Mouse (Mus musculus) mouse embryonic stem cell (cell line): ENCODE measurements around the gene Ywhaq.
"Not testable (repeated sequence)": the region's sequence is repeated elsewhere in the genome, so short reads cannot be mapped to it uniquely, and the experiment has no call there.

ENCODE experiments used
- in situ Hi-C, 2 experiments: fragments of 300-500 bp; cut with MboI; formaldehyde crosslinking; loops; 1 replicate in 1 of 2; 3 replicates in 1 of 2; pipeline ENCODE4 v1.14.3; 2019 to 2020; ENCODE audit warnings: low sequenced_read_pairs in 2 of 2, low pct_unique_long_range_greater_than_20kb in 1 of 2, mixed read lengths in 1 of 2; ENCODE audit not compliant: unreplicated experiment in 1 of 2

Ywhaq gene

DNA sequence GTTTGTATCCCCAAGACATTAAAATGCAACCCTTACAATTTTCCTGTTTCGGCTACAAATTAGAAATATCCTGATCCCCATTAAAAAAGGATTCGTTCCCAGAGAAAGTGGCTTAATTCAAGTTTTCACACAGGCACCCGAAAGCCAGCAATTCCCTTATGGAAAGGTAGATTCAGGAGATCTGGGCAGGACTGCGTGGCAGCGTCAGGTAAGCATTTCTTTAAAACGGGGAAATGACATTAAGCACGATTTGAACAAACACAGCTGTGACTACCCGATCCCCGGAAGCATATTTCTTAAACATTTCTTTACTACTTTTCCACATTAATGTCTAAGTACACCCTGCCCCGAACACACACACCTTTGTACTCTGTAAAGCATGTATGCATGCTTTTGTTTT is 646 bp upstream of the Ywhaq start:
- in situ Hi-C loops = no loop called here

DNA sequence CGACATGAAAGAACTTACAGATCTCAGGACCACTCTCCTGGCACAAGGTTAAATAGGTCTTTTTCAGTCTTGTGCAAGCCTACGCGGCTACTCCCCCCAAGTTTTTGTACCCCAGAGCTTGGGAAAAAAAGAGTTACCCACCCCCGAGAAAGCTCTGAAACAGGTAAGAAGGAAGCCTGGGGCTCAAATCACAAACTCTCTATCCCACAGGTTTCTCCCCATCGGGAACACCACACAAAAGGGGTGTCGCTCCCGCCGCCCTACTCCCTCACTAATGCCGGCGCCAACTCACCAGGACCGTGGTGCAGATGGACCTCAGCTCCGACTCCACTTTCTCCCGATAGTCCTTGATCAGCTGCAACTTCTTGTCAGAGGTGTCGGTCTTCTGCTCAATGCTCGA is 931 bp downstream of the Ywhaq start:
- in situ Hi-C loops = no loop called here

DNA sequence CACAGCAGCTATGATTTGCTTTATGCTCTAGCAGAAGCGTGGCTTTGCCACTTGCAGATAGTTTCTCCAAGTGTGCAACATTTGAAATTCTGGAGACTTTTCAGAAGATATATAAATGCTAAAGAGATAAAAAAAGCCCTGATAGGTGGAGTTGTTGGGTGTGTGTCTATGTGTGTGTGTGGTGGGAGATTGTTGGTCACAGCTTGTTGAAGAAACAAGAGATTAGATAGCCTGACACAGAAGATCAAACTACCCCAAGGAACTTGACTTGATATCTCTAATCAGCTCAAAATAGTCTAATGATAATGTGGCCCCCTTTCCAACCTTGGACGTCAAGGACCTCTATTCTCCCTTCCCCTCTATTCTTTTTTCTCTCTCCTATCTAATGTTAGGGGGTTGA is 6.8 kb downstream of the Ywhaq start:
- in situ Hi-C loops = no loop called here

DNA sequence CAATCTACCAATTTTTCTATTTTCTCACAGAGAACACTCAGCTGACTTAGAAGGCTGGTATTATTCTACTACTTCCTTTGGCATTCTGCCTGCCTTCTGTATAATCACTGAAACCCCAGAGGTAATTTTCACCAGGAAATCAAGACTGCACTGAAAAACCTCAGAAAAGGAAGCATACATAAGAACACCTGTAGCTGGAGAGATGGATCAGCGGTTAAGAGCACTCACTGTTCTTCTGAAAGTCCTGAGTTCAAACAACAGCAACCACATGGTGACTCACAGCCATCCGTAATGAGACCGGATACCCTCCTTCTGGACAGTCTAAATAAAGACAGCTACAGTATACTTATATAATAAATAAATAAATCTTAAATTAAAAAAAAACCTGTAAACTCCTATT is 7.8 kb downstream of the Ywhaq start:
- in situ Hi-C loops = no loop called here

DNA sequence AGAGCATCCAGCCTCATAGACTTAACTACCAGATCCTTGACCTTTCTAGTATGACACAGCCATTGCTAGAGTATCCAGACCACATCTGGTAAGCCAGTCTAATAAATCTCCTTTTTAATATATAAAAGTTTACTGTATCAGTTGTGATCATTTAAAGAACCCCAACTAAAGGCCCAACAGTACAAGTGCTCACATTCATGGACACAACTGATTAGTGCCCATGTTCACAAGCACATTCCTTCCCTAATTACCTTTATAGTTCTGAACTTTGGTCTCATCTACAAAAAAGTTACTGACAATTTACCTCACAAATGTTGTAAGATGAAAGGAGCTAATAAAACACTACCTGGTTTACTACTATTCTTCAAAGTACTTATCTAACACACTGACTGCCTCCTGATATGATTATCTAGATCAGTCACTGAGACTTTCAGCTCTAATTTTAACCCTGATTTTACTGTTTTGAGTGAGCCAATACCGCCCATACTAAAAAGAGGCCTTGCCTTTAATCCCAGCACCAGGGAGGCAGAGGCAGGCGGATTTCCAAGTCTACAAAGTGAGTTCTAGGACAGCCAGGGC is 8.6 kb downstream of the Ywhaq start:
- in situ Hi-C loops = no loop called here

DNA sequence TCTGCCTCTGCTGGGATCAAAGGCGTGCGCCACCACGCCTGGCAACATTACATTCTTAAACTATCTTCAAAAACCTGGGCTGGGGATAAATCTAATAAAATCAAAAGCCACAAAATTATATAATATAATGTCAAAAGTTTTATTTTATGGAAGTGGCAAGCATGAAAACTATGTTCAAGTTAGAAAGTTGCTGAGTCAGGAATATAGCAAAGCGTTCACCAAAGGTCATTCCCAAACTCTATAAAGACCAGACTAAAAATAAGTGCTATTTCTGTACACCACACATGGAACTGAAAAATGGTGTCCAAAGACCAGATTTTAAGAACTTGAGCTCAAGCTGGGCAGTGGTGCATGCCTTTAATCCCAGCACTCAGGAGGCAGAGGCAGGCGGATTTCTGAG is 14.7 kb downstream of the Ywhaq start:
- in situ Hi-C loops = no loop called here

DNA sequence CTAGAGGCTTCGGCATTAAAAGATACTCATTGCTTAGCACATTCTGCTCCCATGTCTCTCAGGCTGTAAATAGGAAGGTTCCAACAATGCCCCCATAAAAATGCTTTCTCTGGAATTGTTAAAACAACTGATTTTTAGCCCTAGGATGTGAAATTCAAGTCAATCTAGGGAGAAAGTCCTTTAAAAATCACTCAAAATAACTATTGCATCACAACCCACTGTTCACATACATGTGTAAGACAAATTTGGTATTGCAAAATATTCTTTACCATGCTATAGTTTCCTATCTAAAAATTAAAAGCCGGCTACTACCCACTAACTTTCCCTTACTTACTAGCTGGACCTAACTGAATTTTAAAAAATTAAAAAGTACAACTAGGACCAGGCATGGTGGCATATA is 31.2 kb downstream of the Ywhaq start:
- in situ Hi-C loops = no loop called here

DNA sequence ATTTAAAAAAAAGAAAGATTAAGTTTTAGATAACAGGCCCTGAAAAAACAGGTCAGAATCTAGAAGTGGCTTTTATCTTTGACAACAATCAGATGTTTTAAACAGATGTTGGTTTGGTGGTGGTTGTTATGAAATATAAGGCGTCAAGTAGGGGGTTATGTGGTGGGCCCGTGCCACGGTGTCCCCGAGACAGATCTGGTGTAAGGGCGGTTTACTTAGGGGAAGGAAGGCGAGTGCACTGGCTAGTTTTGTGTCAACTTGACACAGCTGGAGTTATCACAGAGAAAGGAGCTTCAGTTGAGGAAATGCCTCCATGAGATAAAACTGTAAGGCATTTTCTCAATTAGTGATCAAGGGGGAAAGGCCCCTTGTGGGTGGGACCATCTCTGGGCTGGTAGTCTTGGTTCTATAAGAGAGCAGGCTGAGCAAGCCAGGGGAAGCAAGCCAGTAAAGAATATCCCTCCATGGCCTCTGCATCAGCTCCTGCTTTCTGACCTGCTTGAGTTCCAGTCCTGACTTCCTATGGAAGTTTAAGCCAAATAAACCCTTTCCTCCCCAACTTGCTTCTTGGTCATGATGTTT is 38.6 kb downstream of the Ywhaq start:
- in situ Hi-C loops = not testable (repeated sequence)

DNA sequence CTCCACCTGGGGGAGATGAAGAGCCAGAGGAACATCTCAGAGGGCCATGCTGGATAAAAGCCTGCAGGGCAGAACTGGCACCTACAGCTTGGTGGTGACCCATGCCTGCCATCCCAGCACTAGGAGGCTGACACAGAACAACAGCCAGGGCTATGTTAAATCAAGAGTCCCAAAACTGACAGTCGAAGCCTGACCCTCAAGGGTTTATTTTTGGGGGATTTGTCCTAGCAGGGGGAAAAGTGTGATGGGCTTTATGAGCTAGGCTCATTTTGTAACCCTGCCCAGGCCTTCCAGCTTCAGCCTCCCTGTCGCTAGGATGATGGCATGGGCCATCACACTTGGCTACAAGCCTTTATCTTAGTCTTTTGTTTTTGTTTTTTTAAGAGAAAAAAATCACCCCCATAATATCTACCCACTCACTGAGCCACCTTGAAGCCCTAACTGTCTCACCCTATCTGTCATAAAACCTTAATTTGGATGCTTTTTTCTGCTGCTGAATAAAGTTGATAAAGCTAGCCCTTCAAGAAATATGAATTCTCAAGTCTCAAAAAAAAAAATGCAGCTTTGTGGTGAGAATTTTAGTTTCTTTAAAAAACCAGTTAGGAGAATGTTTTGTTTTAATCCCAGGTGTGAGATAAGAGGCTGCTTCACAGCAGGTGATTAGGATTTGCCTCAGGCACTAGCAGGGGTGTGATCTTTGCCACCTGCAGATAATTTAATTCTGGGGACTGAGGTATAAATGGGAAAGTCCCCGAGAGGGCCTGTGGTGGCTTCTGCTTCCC is 41.9 kb downstream of the Ywhaq start:
- in situ Hi-C loops = no loop called here

DNA sequence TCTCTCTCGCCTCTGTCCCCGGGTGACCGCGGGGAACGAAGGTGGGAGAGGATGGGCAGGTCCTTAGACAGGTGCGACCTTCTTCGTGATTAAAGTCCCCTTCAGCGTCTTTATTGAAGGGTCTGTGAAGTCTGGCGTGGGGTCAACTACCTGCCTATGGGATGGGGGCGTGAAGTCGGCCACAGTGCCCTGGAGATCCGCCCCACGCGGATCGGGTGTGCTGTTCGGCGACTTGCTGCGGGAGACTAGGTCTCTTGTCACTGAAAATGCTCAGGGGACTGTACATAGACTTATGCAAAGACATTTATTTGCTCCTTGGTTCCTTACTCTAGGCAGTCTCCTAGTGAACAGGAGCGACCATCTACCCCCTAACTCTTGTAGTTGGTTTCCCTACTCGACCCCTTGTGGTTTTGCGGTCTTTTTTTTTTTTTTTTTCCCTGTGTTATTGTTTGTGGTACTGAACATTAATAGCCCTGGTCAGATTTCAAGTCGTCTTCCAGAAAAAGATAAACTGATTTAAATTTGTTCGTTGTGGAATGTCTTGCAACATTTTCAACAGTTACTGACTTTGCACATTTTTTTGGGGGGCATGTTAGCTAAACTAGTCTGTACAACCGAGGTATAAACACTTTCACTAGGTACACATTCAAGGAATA is 43.5 kb downstream of the Ywhaq start:
- in situ Hi-C loops = no loop called here

DNA sequence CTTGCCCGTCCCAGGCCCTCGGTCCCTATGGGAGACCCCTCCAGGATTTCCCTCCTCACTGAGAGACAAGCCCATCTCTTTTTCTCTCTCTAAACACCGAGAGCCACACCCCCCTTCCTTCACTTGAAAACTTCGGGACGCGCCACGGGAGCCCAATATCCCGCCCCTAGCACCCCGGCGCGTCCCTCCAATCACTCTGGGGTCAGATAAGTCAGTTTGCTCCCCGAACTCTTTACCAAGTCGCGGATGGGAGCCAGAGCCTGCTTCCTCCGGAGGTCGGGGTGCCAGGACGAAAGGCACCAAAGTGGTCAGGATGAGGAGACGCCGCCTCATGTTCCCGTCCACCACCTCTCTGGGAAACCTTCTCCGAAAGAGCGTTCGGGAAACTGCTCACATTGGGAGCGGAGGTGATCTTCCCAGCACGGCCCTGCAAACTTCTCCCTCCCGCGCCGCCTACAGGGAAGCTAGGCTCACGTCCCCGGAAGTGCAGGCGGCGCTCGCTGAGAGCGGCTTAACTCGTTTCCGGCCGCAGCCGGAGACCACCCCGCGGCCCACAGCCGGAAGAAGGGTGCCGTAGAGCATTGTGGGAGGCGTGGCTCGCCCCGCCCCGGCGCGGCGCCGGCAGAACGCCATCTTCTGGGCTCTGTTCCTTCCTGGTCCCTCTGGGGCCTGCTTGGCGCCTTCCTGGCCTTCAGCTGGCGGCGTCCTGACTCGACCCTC is 44.2 kb downstream of the Ywhaq start, which contains the start of gene Adam17:
TSS of gene Adam17 (minus strand) at position 533 of the 720 bp plus-strand sequence.
- in situ Hi-C loops = no loop called here

DNA sequence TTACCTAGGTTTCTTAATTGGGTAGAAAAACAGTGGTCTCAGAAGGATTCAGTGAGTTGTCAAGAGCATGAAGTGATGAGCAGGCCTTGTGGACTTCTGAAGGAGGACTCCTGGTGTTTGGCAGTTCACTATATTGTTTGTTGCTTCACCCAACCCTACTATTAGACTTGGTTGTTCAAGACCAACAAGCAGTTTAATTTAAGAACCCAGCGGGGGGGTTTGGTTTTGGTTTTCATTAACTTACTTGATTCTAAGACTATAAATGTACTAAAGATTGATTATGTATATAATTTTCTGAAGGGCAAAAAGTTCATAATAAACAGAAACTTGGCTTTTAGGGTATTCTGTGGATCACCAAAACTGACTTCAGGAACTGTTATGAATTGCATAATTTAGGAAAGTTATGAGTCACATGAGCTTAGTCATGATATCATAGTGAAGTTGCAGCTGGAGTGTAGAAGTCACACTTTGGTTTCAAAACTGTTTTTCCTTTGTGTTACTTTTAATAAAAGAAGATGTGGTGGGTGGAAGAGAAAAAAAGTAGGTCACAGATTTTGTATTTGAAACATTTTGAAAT is 47.3 kb downstream of the Ywhaq start:
- in situ Hi-C loops = no loop called here

DNA sequence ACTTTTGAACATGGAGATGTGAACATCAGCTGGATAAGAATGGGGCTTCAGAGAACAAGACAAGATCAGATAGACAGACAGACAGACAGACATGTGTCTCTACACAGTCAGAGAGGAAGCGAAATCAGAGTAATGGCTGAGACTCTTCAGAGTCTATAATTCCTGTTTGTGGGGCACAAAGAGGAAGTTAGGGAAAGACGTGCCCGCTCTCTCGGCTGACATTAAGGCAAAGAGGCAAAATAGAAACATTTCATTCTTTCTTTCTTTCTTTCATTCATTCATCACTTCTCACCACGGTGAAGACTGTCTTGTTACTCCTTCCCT is 48.4 kb downstream of the Ywhaq start:
- in situ Hi-C loops = no loop called here

DNA sequence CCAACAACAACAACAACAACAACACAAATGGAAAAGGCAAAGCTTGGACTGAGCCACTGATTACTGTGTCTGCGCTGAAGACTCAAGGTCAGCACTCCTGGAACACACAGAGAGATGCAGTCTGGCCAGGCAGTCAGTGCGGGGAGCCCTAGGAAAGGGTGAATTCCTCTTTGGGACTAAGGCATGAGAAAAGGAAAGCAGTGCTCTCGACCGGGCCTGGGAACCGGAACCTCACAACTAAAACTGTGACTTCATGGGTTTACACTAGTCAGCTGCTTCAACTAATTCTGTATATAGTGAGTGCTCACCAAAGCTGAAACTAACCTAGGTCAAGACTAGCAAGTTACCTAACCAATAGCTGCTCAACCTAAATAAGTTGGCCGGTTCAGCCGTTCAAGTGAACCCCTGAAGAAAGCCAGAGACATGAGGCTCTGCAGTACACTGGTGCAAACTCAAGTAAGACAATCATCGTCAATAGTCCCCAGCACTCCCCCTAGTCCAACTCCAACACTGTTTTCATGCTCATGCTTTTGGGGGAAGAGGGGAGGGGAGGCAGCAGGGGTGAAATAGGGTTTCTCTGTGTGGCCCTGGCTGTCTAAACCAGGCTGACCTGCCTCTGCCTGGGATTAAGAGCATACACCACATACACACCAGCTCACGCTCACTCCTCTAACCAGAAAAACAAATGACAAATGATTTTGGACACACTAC is 48.9 kb downstream of the Ywhaq start:
- in situ Hi-C loops = no loop called here

DNA sequence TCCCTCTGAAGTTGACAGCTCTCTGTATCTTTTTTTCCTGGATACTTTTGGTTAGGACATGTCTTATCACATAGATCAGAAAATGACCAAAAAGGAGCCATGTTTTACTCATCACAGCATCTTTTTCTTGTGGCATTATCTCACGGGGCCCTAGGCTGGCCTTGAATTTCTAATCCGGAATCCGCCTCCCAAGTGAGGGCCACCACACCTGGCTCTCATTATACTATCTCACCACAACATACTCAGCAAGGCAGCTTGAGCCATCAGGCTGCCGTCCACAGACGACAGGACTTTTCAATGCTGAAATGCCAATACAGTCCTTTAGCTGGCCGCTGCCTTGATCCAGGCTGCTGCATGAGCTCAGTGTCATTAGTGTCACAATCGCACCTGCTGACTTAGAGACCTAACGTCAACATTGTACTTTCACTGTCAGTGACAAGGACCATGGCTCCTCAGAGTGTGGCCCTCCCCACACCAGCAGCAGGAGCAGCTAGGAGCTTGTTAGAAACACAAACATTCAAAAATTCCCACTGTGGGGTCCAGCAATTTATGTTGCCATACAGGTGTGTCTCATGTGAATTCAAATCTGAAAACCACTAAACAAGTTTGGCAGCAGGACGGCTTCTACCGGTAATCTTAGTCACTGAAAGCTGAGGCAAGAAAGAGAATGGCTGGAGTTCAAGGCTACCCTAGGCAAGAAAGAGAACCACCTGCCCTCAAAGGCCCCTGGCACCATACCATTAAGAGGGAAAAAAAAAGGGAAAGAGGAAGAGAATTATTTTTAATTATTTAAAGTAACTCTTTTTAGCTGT is 52.6 kb downstream of the Ywhaq start:
- in situ Hi-C loops = no loop called here

DNA sequence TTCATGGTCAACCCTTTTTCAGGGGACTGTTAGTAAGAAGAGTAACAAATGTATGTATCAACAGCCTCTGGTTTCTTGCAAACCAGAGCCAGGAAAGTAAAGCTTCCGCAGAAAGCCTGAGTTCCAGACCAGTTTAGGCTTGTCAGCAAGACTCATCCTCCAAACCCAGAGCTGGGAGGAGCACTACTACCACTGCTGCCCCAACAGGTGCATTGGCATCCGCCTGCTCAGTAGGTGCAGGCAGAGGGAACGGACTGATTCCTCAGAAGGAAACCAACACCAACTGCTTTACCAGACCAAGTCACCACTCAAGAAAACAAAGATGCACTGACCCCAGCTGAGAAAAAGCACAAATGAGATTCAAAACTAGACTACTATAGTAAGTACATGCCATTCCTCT is 54.2 kb downstream of the Ywhaq start:
- in situ Hi-C loops = no loop called here

DNA sequence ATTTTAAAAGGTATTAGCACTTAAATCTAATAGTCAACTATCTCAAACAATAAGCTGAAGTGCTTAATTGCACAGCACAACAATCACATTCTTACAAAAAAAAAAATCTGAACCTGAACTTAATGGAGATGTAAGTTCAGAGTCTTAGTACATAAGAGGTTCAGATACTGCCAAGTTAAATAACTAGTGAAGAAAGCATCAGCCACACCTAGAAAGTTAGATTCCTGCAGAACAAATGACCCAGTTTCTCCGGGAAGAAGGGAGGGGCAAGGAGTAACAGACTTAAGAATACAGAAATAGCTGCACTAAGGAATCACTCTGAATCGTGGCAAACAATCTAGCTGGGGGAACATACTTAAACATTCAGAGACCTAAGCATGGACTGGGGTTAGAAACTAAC is 54.8 kb downstream of the Ywhaq start:
- in situ Hi-C loops = no loop called here
